8 mouse cellular contexts compared by ENCODE assay signal in the genomic region with DNA sequence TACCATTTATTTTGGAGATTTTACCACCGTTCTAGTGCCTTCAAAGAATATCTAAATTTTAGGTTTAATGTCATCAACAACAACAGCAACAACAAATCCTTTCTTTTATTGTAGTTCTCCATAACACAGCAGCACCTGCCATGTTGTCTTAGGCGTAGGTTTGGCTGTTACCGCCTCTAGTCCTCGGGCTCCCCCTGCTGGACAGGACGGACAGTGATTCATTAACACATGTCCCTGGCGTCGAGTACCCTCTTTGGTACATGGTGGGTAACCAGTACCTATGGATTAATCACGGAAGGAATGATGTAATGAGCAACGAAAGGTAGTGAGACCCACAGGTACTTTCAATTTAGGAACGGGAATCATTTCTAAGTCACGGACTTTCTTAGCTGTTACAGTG. TPM values are rescaled to one million over a fixed set of nuclear protein-coding genes. Genes with fewer than 3 reads are reported as not detected.
DNase-seq lines count a peak whose midpoint lies in the region; ATAC-seq and TF ChIP-seq lines count a peak whose summit lies in the region.

No protein-coding gene starts in this region.

- H3K27ac ChIP-seq in heart, postnatal 0 days (ENCODE audit: low read depth), result no peak overlapping the region
- H3K27ac ChIP-seq in layer of hippocampus, adult 2 months, result no peak overlapping the region

- H3K9me3 ChIP-seq in heart, postnatal 0 days (replicated peaks; ENCODE audit: control insufficient read depth, low read length), result no peaks in the 10 kb centered on the region

- H3K9ac ChIP-seq in heart, postnatal 0 days (replicated peaks; ENCODE audit: low read depth, low read length), result no peak overlapping the region

- ATAC-seq in erythroblast, adult 5-6 weeks (replicated peaks; ENCODE audit: low FRiP score, poor library complexity, severe bottlenecking), result peak; percentile 89
- no peak for ATAC-seq in heart, postnatal 0 days (ENCODE audit: insufficient read depth, low read depth)

- no peaks in the 10 kb centered on the region for H3K36me3 ChIP-seq in heart, postnatal 0 days (replicated peaks; ENCODE audit: control insufficient read depth, insufficient read depth, low read length)

- H3K4me2 ChIP-seq in heart, postnatal 0 days (ENCODE audit: low read depth, low read length), result no peak overlapping the region

- no peak for TF ChIP-seq EP300 in heart, postnatal 0 days (IDR thresholded peaks at IDR 0.05; ENCODE audit: low read depth)

- peak; percentile 89 for TF ChIP-seq CTCF in heart, postnatal 0 days (IDR thresholded peaks at IDR 0.05; ENCODE audit: low read depth)
- peak; percentile 89 for TF ChIP-seq CTCF in layer of hippocampus, adult 2 months (conservative IDR thresholded peaks at IDR 0.05)

- WGBS in heart, postnatal 0 days, result 31% methylated on average over 11 of the region's 11 CpGs

- no peaks in the 10 kb centered on the region for H3K4me1 ChIP-seq in heart, postnatal 0 days (ENCODE audit: control insufficient read depth, insufficient read depth)

- H3K27me3 ChIP-seq in heart, postnatal 0 days (ENCODE audit: control insufficient read depth, insufficient read depth, low read length), result no peaks in the 10 kb centered on the region

- peak; percentile 8 for DNase-seq in MEL-GATA-1-ER (ENCODE audit: extremely low read depth, low read depth)
- DNase-seq in brain, adult 2 months (ENCODE audit: low read depth, low spot score), result peak; percentile 79
- DNase-seq in heart, postnatal 0 days (ENCODE audit: low spot score), result peak; percentile 60
- DNase-seq in layer of hippocampus, adult 2 months (ENCODE audit: low spot score in 2 of 2), result peak; percentile 32 to 71
- peak; percentile 82 for DNase-seq in lung, postnatal 10 days
- peak; percentile 55 to 70 for DNase-seq in right cerebral cortex, postnatal 10 days (ENCODE audit: low spot score in 2 of 2)
- peak; percentile 80 for DNase-seq in urinary bladder, postnatal 14 days (ENCODE audit: low spot score)

- no peak overlapping the region for H3K4me3 ChIP-seq in heart, postnatal 0 days (ENCODE audit: low read depth, low read length)
- no peak overlapping the region for H3K4me3 ChIP-seq in layer of hippocampus, adult 2 months

RNA-seq across cellular contexts. Expression of a gene that starts 37.2 kb away (rescaled TPM):
- 1.9 and 12.7 TPM in 2 replicates for total RNA-seq in erythroblast, adult 5-6 weeks (2015; ENCODE audit: low replicate concordance)
- total RNA-seq in erythroblast, adult 5-6 weeks (2017; ENCODE audit: low replicate concordance), result 13.2 and 14.9 TPM in 2 replicates
- total RNA-seq in heart, postnatal 0 days (2014; rRNA removed; ENCODE audit: low replicate concordance), result 62.4 and 72.3 TPM in 2 replicates
- 63.2 and 65.6 TPM in 2 replicates for polyA plus RNA-seq in heart, postnatal 0 days (2015; fragmentation: Nextera tagmentation; extraction: Ambion mirVana)
- total RNA-seq in layer of hippocampus, adult 2 months (2021), result 10 to 100 TPM; 30.9 to 32.1 TPM

RNA-seq across cellular contexts. Expression of a gene that starts 52.8 kb away (rescaled TPM):
- total RNA-seq in erythroblast, adult 5-6 weeks (2015; ENCODE audit: low replicate concordance), result not detected in 2 replicates
- not detected in 2 replicates for total RNA-seq in erythroblast, adult 5-6 weeks (2017; ENCODE audit: low replicate concordance)
- total RNA-seq in heart, postnatal 0 days (2014; rRNA removed; ENCODE audit: low replicate concordance), result 0.80 TPM in 1 of 2 replicates, not detected in the other
- 0.61 and 0.69 TPM in 2 replicates for polyA plus RNA-seq in heart, postnatal 0 days (2015; fragmentation: Nextera tagmentation; extraction: Ambion mirVana)
- 1 to 10 TPM; 4.6 to 6.3 TPM for total RNA-seq in layer of hippocampus, adult 2 months (2021)

Comparison
In these comparisons a context has a peak if more than half of its experiments do, and no peak if none do; other contexts are left out.
1. DNase-seq: peak in every context shown above with its lines; median percentile 82 in lung, postnatal 10 days; 80 in urinary bladder, postnatal 14 days; 79 in brain, adult 2 months; 62 in right cerebral cortex, postnatal 10 days; 60 in heart, postnatal 0 days; 52 in layer of hippocampus, adult 2 months; 8 in MEL-GATA-1-ER.